Mouse (Mus musculus): ENCODE measurements around the gene Relch. TPM values are rescaled to one million over a fixed set of nuclear protein-coding genes. Genes with fewer than 3 reads are reported as not detected.

Gene Relch
- polyA plus RNA-seq, 1 experiment from 2014 or later: 22.2 TPM

- H3K4me3 ChIP-seq (ENCODE audit: low read depth, low read length): no peak overlapping the region
- no peaks in the 10 kb centered on the region for H3K27me3 ChIP-seq (ENCODE audit: control insufficient read depth, insufficient read depth, low read length)
- no peaks in the 10 kb centered on the region; the same call in 1 of the 2 replicates for H3K4me1 ChIP-seq (ENCODE audit: control insufficient read depth, insufficient read depth, low read length)
- H3K36me3 ChIP-seq (ENCODE audit: control insufficient read depth, insufficient read depth, low read length): no peaks in the 10 kb centered on the region
- no peak overlapping the region for H3K27ac ChIP-seq (replicated peaks; ENCODE audit: low read depth, low read length)
- no peak for ATAC-seq (ENCODE audit: insufficient number of reproducible peaks, low FRiP score, low TSS enrichment, low read depth)
- H3K4me2 ChIP-seq (ENCODE audit: low read depth, severe bottlenecking): no peak overlapping the region
- DNase-seq (ENCODE audit: low spot score): no peak
- H3K9ac ChIP-seq (ENCODE audit: low read length): no peak overlapping the region
- H3K9me3 ChIP-seq (ENCODE audit: control insufficient read depth, low read length): no peaks in the 10 kb centered on the region
Measured at GRCm38 (mm10) chr1:105669700-105670099, 6.0 kb downstream of the Relch start.

DNA sequence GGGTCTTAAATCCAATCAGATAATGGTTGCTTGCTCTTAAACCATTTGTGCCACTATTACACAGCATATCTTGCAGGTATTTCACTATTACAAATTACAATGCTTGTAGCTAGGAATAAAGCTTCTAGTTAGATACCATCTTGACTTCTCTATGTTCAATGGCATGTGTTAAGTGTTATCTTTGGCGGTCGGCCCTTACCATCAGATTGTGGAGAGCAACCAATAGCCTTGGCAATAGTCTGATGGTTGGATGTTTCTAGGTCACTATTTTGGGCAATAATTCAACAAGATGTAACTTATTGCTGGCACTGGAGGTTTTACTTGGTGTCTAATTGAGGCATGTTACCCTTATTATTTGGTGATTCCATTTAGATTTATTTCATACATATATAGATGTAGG lies 11.1 kb downstream of the Relch start:
- no peak overlapping the region for H3K4me2 ChIP-seq (ENCODE audit: low read depth, severe bottlenecking)
- WGBS: 97% methylated on average over 2 of the region's 2 CpGs
- no peak overlapping the region for H3K27ac ChIP-seq (replicated peaks; ENCODE audit: low read depth, low read length)
- H3K36me3 ChIP-seq (ENCODE audit: control insufficient read depth, insufficient read depth, low read length): no peaks in the 10 kb centered on the region
- H3K9ac ChIP-seq (ENCODE audit: low read length): no peak overlapping the region
- no peak for ATAC-seq (ENCODE audit: insufficient number of reproducible peaks, low FRiP score, low TSS enrichment, low read depth)
- DNase-seq (ENCODE audit: low spot score): no peak
- H3K4me3 ChIP-seq (ENCODE audit: low read depth, low read length): no peak overlapping the region
- no peaks in the 10 kb centered on the region for H3K9me3 ChIP-seq (ENCODE audit: control insufficient read depth, low read length)
- no peaks in the 10 kb centered on the region for H3K4me1 ChIP-seq (ENCODE audit: control insufficient read depth, insufficient read depth, low read length)
- no peaks in the 10 kb centered on the region for H3K27me3 ChIP-seq (ENCODE audit: control insufficient read depth, insufficient read depth, low read length)

DNA sequence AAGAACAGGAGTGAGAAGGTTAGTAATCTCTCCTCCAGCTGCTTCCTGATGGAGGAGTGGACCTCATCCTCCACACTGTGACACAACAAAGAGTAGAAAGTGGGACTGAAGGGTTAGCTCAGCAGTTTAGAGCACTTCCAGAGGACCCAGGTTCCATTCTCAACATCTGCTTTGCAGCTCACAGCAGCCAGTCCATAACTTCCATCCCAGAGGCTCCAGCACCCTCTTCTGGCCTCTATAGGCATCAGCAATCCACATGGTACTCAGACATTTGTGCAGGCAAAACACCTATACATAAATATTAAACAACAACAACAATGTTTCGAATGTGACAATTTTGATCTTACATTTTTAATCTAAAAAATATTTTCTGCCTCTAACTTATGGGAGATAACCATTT lies 16.9 kb downstream of the Relch start:
- H3K4me3 ChIP-seq (ENCODE audit: low read depth, low read length): no peak overlapping the region
- no peaks in the 10 kb centered on the region for H3K9me3 ChIP-seq (ENCODE audit: control insufficient read depth, low read length)
- ATAC-seq (ENCODE audit: insufficient number of reproducible peaks, low FRiP score, low TSS enrichment, low read depth) (no peak), DNase-seq (ENCODE audit: low spot score) (peak; percentile 22)
- WGBS: 85% methylated on average over 1 of the region's 1 CpGs
- H3K4me1 ChIP-seq (ENCODE audit: control insufficient read depth, insufficient read depth, low read length): no peaks in the 10 kb centered on the region
- no peaks in the 10 kb centered on the region for H3K36me3 ChIP-seq (ENCODE audit: control insufficient read depth, insufficient read depth, low read length)
- no peak overlapping the region for H3K9ac ChIP-seq (ENCODE audit: low read length)
- H3K27ac ChIP-seq (replicated peaks; ENCODE audit: low read depth, low read length): no peak overlapping the region
- no peaks in the 10 kb centered on the region for H3K27me3 ChIP-seq (ENCODE audit: control insufficient read depth, insufficient read depth, low read length)
- no peak overlapping the region for H3K4me2 ChIP-seq (ENCODE audit: low read depth, severe bottlenecking)

GRCm38 (mm10) chr1:105685501-105685900 lies 21.8 kb downstream of the Relch start:
- Histone ChIP-seq H3K27me3 (ENCODE audit: control insufficient read depth, insufficient read depth, low read length) (no peaks in the 10 kb centered on the region), H3K36me3 (ENCODE audit: control insufficient read depth, insufficient read depth, low read length) (no peaks in the 10 kb centered on the region), H3K4me2 (ENCODE audit: low read depth, severe bottlenecking) (no peak overlapping the region), H3K9me3 (ENCODE audit: control insufficient read depth, low read length) (no peaks in the 10 kb centered on the region), H3K27ac (replicated peaks; ENCODE audit: low read depth, low read length) (no peak overlapping the region), H3K9ac (ENCODE audit: low read length) (no peak overlapping the region), H3K4me3 (ENCODE audit: low read depth, low read length) (no peak overlapping the region), H3K4me1 (ENCODE audit: control insufficient read depth, insufficient read depth, low read length) (no peaks in the 10 kb centered on the region)
- WGBS: 94% methylated on average over 3 of the region's 3 CpGs
- no peak for ATAC-seq (ENCODE audit: insufficient number of reproducible peaks, low FRiP score, low TSS enrichment, low read depth)
- no peak for DNase-seq (ENCODE audit: low spot score)

- H3K9ac ChIP-seq (ENCODE audit: low read length): no peak overlapping the region
- H3K4me2 ChIP-seq (ENCODE audit: low read depth, severe bottlenecking): no peak overlapping the region
- H3K4me3 ChIP-seq (ENCODE audit: low read depth, low read length): no peak overlapping the region
- no peaks in the 10 kb centered on the region for H3K4me1 ChIP-seq (ENCODE audit: control insufficient read depth, insufficient read depth, low read length)
- H3K9me3 ChIP-seq (ENCODE audit: control insufficient read depth, low read length): no peaks in the 10 kb centered on the region
- WGBS: 86% methylated on average over 2 of the region's 2 CpGs
- no peak for DNase-seq (ENCODE audit: low spot score)
- no peaks in the 10 kb centered on the region for H3K27me3 ChIP-seq (ENCODE audit: control insufficient read depth, insufficient read depth, low read length)
- ATAC-seq (ENCODE audit: insufficient number of reproducible peaks, low FRiP score, low TSS enrichment, low read depth): no peak
- no peaks in the 10 kb centered on the region for H3K36me3 ChIP-seq (ENCODE audit: control insufficient read depth, insufficient read depth, low read length)
- no peak overlapping the region for H3K27ac ChIP-seq (replicated peaks; ENCODE audit: low read depth, low read length)
Measured at GRCm38 (mm10) chr1:105695581-105695980, 31.9 kb downstream of the Relch start.

DNA sequence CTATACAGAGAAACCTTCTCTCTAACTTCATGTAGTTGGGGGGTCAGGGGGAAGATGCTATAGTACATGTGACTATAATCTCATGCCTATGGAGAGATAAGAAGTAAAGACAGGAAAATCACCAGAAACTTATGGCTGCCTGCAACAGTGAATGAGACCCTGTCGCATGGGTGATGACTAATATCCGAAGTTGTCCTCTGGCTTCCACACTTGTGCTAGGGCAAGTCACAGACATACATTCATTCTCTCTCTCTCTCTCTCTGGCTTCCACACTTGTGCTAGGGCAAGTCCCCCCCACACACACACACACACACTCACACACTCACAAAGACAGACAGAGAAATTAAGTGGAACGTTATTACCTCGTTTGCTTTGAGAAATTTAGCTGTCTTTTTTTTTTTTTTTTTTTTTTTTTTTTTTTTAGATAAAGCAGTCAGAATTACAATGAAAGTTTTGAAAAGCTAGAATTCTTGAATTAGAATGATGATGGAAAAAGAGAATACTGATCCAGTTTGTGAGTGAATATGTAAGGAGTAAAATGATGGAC lies 37.4 kb downstream of the Relch start:
- no peaks in the 10 kb centered on the region for H3K36me3 ChIP-seq (ENCODE audit: control insufficient read depth, insufficient read depth, low read length)
- no peaks in the 10 kb centered on the region for H3K27me3 ChIP-seq (ENCODE audit: control insufficient read depth, insufficient read depth, low read length)
- H3K9ac ChIP-seq (ENCODE audit: low read length): no peak overlapping the region
- ATAC-seq (ENCODE audit: insufficient number of reproducible peaks, low FRiP score, low TSS enrichment, low read depth) (no peak), DNase-seq (ENCODE audit: low spot score) (no peak)
- no peak overlapping the region for H3K4me3 ChIP-seq (ENCODE audit: low read depth, low read length)
- H3K4me2 ChIP-seq (ENCODE audit: low read depth, severe bottlenecking): no peak overlapping the region
- no peaks in the 10 kb centered on the region for H3K9me3 ChIP-seq (ENCODE audit: control insufficient read depth, low read length)
- WGBS: 92% methylated on average over 4 of the region's 4 CpGs
- H3K27ac ChIP-seq (replicated peaks; ENCODE audit: low read depth, low read length): no peak overlapping the region
- H3K4me1 ChIP-seq (ENCODE audit: control insufficient read depth, insufficient read depth, low read length): no peaks in the 10 kb centered on the region

DNA sequence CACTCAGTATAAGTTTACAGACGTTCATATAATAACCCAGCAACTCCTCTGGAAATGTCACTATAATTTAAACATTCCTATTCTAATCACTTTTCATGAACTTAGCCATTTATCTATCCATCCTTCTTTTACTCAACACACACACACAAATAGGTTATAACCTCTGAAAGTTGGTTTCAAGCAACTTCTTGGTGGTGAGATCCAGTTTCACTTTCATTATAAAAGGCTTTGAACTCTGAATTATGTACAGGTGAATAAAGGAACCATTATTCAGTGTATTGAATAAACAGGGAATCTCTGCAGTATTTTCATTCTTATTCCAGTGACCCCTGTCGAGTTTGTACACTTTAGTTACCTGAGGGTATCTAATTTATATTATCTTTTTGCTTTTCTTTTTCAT lies 45.8 kb downstream of the Relch start:
- no peaks in the 10 kb centered on the region for H3K4me1 ChIP-seq (ENCODE audit: control insufficient read depth, insufficient read depth, low read length)
- DNase-seq (ENCODE audit: low spot score): no peak
- H3K9ac ChIP-seq (ENCODE audit: low read length): no peak overlapping the region
- no peak for ATAC-seq (ENCODE audit: insufficient number of reproducible peaks, low FRiP score, low TSS enrichment, low read depth)
- H3K27me3 ChIP-seq (ENCODE audit: control insufficient read depth, insufficient read depth, low read length): no peaks in the 10 kb centered on the region
- no peak overlapping the region for H3K4me2 ChIP-seq (ENCODE audit: low read depth, severe bottlenecking)
- WGBS: 86% methylated on average over 2 of the region's 2 CpGs
- H3K4me3 ChIP-seq (ENCODE audit: low read depth, low read length): no peak overlapping the region
- H3K36me3 ChIP-seq (ENCODE audit: control insufficient read depth, insufficient read depth, low read length): peaks cover 6% of the 10 kb centered on the region; the same call in 1 of the 2 replicates
- H3K27ac ChIP-seq (replicated peaks; ENCODE audit: low read depth, low read length): no peak overlapping the region
- no peaks in the 10 kb centered on the region for H3K9me3 ChIP-seq (ENCODE audit: control insufficient read depth, low read length)

DNA sequence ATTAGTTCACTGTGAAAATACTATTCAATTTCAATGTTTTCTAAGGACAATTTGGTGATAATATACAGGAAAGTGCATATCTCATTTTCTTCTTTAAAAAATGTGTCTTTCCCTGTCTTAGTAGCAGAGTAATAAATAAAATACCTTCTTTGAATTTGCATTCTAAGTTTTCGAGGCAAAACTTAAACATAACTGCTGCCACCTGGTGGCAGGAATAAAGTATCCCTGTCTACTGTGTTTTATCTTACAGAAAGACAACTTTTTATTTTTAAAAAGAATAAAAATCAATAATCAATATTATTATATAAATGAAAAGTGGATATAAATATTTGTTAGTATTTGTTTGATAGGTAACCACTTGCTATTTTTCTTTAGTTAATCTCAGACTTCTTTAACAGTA lies 47.6 kb downstream of the Relch start:
- H3K4me2 ChIP-seq (ENCODE audit: low read depth, severe bottlenecking): no peak overlapping the region
- no peak overlapping the region for H3K4me3 ChIP-seq (ENCODE audit: low read depth, low read length)
- H3K9me3 ChIP-seq (ENCODE audit: control insufficient read depth, low read length): no peaks in the 10 kb centered on the region
- no peak for ATAC-seq (ENCODE audit: insufficient number of reproducible peaks, low FRiP score, low TSS enrichment, low read depth)
- no peak overlapping the region for H3K9ac ChIP-seq (ENCODE audit: low read length)
- peaks cover 6% of the 10 kb centered on the region; the same call in 1 of the 2 replicates for H3K36me3 ChIP-seq (ENCODE audit: control insufficient read depth, insufficient read depth, low read length)
- 54% methylated on average over 1 of the region's 1 CpGs for WGBS
- no peak overlapping the region for H3K27ac ChIP-seq (replicated peaks; ENCODE audit: low read depth, low read length)
- DNase-seq (ENCODE audit: low spot score): no peak
- H3K27me3 ChIP-seq (ENCODE audit: control insufficient read depth, insufficient read depth, low read length): no peaks in the 10 kb centered on the region
- no peaks in the 10 kb centered on the region for H3K4me1 ChIP-seq (ENCODE audit: control insufficient read depth, insufficient read depth, low read length)

DNA sequence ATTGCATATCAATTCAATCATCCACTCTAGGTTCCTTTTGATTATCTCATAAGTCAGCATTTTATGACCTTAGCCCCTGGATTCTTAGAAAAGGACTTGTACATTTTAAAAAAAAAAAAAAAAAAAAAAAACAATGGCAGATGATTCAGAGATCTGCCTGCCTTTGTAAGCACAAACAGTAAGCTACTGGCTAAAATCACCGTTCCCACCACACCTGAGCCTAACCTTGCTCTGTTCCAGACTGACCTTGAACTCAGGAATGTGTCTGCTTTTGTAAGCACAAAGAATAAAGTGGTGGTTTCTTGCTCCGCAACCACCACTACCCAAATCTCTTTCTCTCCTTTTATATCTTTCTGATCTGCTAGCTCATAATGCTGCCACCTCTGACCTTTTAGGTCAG lies 49.2 kb downstream of the Relch start:
- WGBS: 97% methylated on average over 2 of the region's 2 CpGs
- ATAC-seq (ENCODE audit: insufficient number of reproducible peaks, low FRiP score, low TSS enrichment, low read depth) (no peak), DNase-seq (ENCODE audit: low spot score) (no peak)
- no peak overlapping the region for H3K27ac ChIP-seq (replicated peaks; ENCODE audit: low read depth, low read length)
- no peaks in the 10 kb centered on the region for H3K27me3 ChIP-seq (ENCODE audit: control insufficient read depth, insufficient read depth, low read length)
- H3K36me3 ChIP-seq (ENCODE audit: control insufficient read depth, insufficient read depth, low read length): peaks cover 3% of the 10 kb centered on the region; the same call in 1 of the 2 replicates
- no peaks in the 10 kb centered on the region for H3K9me3 ChIP-seq (ENCODE audit: control insufficient read depth, low read length)
- no peak overlapping the region for H3K4me2 ChIP-seq (ENCODE audit: low read depth, severe bottlenecking)
- no peak overlapping the region for H3K4me3 ChIP-seq (ENCODE audit: low read depth, low read length)
- H3K4me1 ChIP-seq (ENCODE audit: control insufficient read depth, insufficient read depth, low read length): no peaks in the 10 kb centered on the region
- H3K9ac ChIP-seq (ENCODE audit: low read length): no peak overlapping the region

Data from limb, embryonic 11.5 days (tissue).